In the genomic region with DNA sequence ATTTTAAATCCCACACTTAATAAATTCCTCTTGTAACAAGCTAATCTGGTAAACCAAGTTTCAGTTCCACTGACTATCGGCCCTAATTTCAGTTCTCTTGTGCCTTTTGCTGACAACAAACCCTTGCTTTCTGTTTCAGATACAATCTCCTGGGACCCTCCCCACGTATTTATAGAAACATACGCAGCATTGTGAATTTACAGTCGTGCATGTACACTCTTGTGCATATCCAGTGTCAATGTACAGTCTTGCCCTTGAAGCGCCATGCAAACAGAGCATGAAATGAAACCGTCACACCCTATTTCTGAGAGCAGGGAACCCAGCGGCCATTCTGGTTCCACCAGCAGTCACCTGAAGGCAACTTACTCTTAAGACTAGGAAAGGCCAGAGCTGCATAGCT, we compare ENCODE assay signal across 15 mouse cellular contexts. TPM values are rescaled to one million over a fixed set of nuclear protein-coding genes. Genes with fewer than 3 reads are reported as not detected.
DNase-seq lines count a peak whose midpoint lies in the region; TF ChIP-seq lines count a peak whose summit lies in the region.
"Had no signal": no experiment of that assay in that cellular context is flagged by ENCODE, and none has a peak within 500 bp of the region (broad histone marks: within the 10 kb centered on the region; RNA-seq: fewer than 3 reads in every experiment).

No protein-coding gene starts in this region.

- no peaks in the 10 kb centered on the region for H3K27me3 ChIP-seq in small intestine, adult 2 months (ENCODE audit: control insufficient read depth, insufficient read depth, low read length)
- H3K27me3 ChIP-seq: intestine, embryonic 15.5 days had no signal

- H3K4me3 ChIP-seq in gastrocnemius, adult 2 months: no peak overlapping the region
- H3K4me3 ChIP-seq in small intestine, adult 2 months (ENCODE audit: low read depth, low read length): no peak overlapping the region
- H3K4me3 ChIP-seq: hindbrain, embryonic 10.5 days; intestine, embryonic 15.5 days had no signal

- 0 out of 2 replicates have a peak overlapping the region, but pooled peaks have one; percentile 20 for H3K27ac ChIP-seq in gastrocnemius, adult 2 months
- peak overlapping the region; percentile 70 for H3K27ac ChIP-seq in small intestine, adult 2 months (ENCODE audit: insufficient read depth, low read depth, low read length)
- H3K27ac ChIP-seq: intestine, embryonic 15.5 days had no signal

- H3K4me1 ChIP-seq in small intestine, adult 2 months (ENCODE audit: control insufficient read depth, insufficient read depth, insufficient read length, low read length): no peaks in the 10 kb centered on the region; the same call in 1 of the 2 replicates
- H3K4me1 ChIP-seq: intestine, embryonic 15.5 days had no signal

- no peaks in the 10 kb centered on the region for H3K36me3 ChIP-seq in small intestine, adult 2 months (ENCODE audit: control insufficient read depth, insufficient read depth, low read length)
- H3K36me3 ChIP-seq: hindbrain, embryonic 10.5 days; intestine, embryonic 15.5 days had no signal

- no peak for DNase-seq in gastrocnemius, adult 2 months
- no peak for DNase-seq in gastrocnemius, postnatal 4 days (ENCODE audit: low spot score in 2 of 2)
- peak; percentile 22 for DNase-seq in spleen, adult 12 weeks (ENCODE audit: low spot score)
- no peak for DNase-seq in spleen, postnatal 4 days (ENCODE audit: low spot score in 2 of 2)
- no peak for DNase-seq in yolk sac, embryonic 10.5 days (ENCODE audit: low spot score)
- DNase-seq in left cerebral cortex, postnatal 14 days (ENCODE audit: low spot score in 2 of 2): no peak
- DNase-seq: adrenal gland, adult 8-10 months; cerebellum, adult 9-10 months; kidney, adult 8-10 months; kidney, postnatal 10 days; lung, adult 18-20 months; lung, postnatal 4 days had no signal

- no peak for TF ChIP-seq CTCF in gastrocnemius, adult 2 months (IDR thresholded peaks at IDR 0.05)
- TF ChIP-seq CTCF in small intestine, adult 2 months (IDR thresholded peaks at IDR 0.05; ENCODE audit: extremely low read depth, insufficient read length, insufficient replicate concordance, low read depth, low read length): no peak

- intact Hi-C loops in gastrocnemius, adult 2 months (cut with DNase I): no loop called here
- intact Hi-C loops in left cerebral cortex, postnatal 14 days (cut with DNase I): no loop called here

- no peak for TF ChIP-seq POLR2A in small intestine, adult 2 months (IDR thresholded peaks at IDR 0.05; ENCODE audit: low read depth, low read length)

- 73% methylated on average over 7 of the region's 7 CpGs for WGBS in small intestine, adult 2 months

RNA-seq across cellular contexts. Expression of a gene that starts 4.4 kb away (rescaled TPM):
- total RNA-seq in gastrocnemius, adult 2 months (2021): 10 to 100 TPM in 1 of 2 experiments, 1 to 10 TPM in 1; 4.2 to 11.2 TPM
- total RNA-seq in gastrocnemius, postnatal 4 days (2021): 10 to 100 TPM; 19.2 to 26.4 TPM
- 6.4 and 18.1 TPM in 2 replicates for polyA plus RNA-seq in small intestine, adult 2 months (2012; rRNA removed)
- 10 to 100 TPM in 1 of 2 experiments, 1 to 10 TPM in 1; 9.6 to 13.2 TPM for total RNA-seq in left cerebral cortex, postnatal 14 days (2021)
